In the genomic region with DNA sequence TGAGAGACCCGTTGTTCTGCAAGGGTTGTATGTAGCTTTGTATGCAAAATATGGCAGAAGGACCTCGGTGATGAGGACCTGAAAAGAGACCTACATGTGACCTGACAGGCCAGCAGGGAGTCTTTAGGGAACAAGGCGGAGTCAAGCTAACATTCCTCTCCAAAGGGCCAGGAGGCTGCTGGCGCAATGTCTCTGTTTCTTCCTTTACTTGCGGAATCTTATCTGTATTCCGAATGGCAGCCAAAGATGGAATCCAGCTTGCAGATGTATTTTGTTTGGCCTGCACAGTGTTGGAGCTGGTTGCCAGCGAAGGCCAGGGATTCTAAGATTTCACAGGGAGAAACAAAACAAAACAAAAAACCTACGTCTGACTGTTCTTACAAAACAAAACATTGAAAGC, we compare ENCODE assay signal across 8 mouse cellular contexts. TPM values are rescaled to one million over a fixed set of nuclear protein-coding genes. Genes with fewer than 3 reads are reported as not detected.
DNase-seq lines count a peak whose midpoint lies in the region; ATAC-seq lines count a peak whose summit lies in the region.

No protein-coding gene starts in this region.

- no peaks in the 10 kb centered on the region for H3K27me3 ChIP-seq in kidney, embryonic 15.5 days
- no peaks in the 10 kb centered on the region for H3K27me3 ChIP-seq in neural tube, embryonic 15.5 days (replicated peaks)

- no peaks in the 10 kb centered on the region for H3K9me3 ChIP-seq in kidney, embryonic 15.5 days (replicated peaks)
- no peaks in the 10 kb centered on the region for H3K9me3 ChIP-seq in neural tube, embryonic 15.5 days (replicated peaks)

- peaks cover 11% of the 10 kb centered on the region for H3K36me3 ChIP-seq in kidney, embryonic 15.5 days
- H3K36me3 ChIP-seq in neural tube, embryonic 15.5 days: no peaks in the 10 kb centered on the region

- WGBS in kidney, embryonic 15.5 days: 40% methylated on average over 8 of the region's 8 CpGs
- 52% methylated on average over 8 of the region's 8 CpGs for WGBS in neural tube, embryonic 15.5 days

- peaks cover 78% of the 10 kb centered on the region for H3K4me1 ChIP-seq in kidney, embryonic 15.5 days
- H3K4me1 ChIP-seq in neural tube, embryonic 15.5 days: peaks cover 74% of the 10 kb centered on the region

- H3K4me3 ChIP-seq in kidney, embryonic 15.5 days (replicated peaks): peak overlapping the region; percentile 6; the same call in 1 of the 2 replicates
- no peak overlapping the region for H3K4me3 ChIP-seq in neural tube, embryonic 15.5 days (replicated peaks)

- peak; percentile 53 for DNase-seq in kidney, adult 11 months
- no peak for DNase-seq in kidney, adult 18-20 months
- DNase-seq in heart, adult 11 months: peak; percentile 99
- DNase-seq in c-Kit-positive CD71-positive TER-119-positive erythroid progenitor cells, embryonic 14.5 days (ENCODE audit: low spot score): no peak
- no peak for DNase-seq in right cerebral cortex, postnatal 25 days
- DNase-seq in thymus, postnatal 25 days: no peak

- peak overlapping the region; percentile 83 for H3K4me2 ChIP-seq in kidney, embryonic 15.5 days
- H3K4me2 ChIP-seq in neural tube, embryonic 15.5 days: peak overlapping the region; percentile 84

- H3K9ac ChIP-seq in kidney, embryonic 15.5 days: no peak overlapping the region
- H3K9ac ChIP-seq in neural tube, embryonic 15.5 days (replicated peaks): no peak overlapping the region

- ATAC-seq in kidney, embryonic 15.5 days (replicated peaks; ENCODE audit: low FRiP score): peak; percentile 22; the same call in 1 of the 2 replicates
- no peak for ATAC-seq in neural tube, embryonic 15.5 days (ENCODE audit: low FRiP score)

- peak overlapping the region; percentile 86 for H3K27ac ChIP-seq in kidney, embryonic 15.5 days
- H3K27ac ChIP-seq in neural tube, embryonic 15.5 days (replicated peaks): no peak overlapping the region; the same call in 1 of the 2 replicates

RNA-seq across cellular contexts. Expression of gene Rbp1, which starts 6.0 kb away (rescaled TPM):
- polyA plus RNA-seq in kidney, embryonic 15.5 days (2015; fragmentation: Nextera tagmentation; extraction: Ambion mirVana): 117 and 118 TPM in 2 replicates
- 67.5 and 74.8 TPM in 2 replicates for polyA plus RNA-seq in neural tube, embryonic 15.5 days (2015; fragmentation: Nextera tagmentation; extraction: Ambion mirVana)

RNA-seq across cellular contexts. Expression of gene Rbp2, which starts 57.1 kb away (rescaled TPM):
- 0.95 and 0.97 TPM in 2 replicates for polyA plus RNA-seq in kidney, embryonic 15.5 days (2015; fragmentation: Nextera tagmentation; extraction: Ambion mirVana)
- polyA plus RNA-seq in neural tube, embryonic 15.5 days (2015; fragmentation: Nextera tagmentation; extraction: Ambion mirVana): 1.4 and 1.8 TPM in 2 replicates

Comparison
In these comparisons a context has a peak if more than half of its experiments do, and no peak if none do; other contexts are left out.
1. DNase-seq: peak in kidney, adult 11 months (single experiment) and heart, adult 11 months (single experiment); none in kidney, adult 18-20 months (single experiment), c-Kit-positive CD71-positive TER-119-positive erythroid progenitor cells, embryonic 14.5 days (single experiment), right cerebral cortex, postnatal 25 days (single experiment) and thymus, postnatal 25 days (single experiment).